Mouse (Mus musculus) monocyte, adult 59 days (primary cell): ENCODE data around the gene Lrch1. TPM values are rescaled to one million over a fixed set of nuclear protein-coding genes. Genes with fewer than 3 reads are reported as not detected.

Experiments
- total RNA-seq, 2 experiments: library from RNA; stranded (reverse); gene quantifications; one replicate each; pipeline ENCODE4 v1.2.4; 2023

The Lrch1 gene
- total RNA-seq, result 10 to 100 TPM; 65.1 to 76.6 TPM

DNA sequence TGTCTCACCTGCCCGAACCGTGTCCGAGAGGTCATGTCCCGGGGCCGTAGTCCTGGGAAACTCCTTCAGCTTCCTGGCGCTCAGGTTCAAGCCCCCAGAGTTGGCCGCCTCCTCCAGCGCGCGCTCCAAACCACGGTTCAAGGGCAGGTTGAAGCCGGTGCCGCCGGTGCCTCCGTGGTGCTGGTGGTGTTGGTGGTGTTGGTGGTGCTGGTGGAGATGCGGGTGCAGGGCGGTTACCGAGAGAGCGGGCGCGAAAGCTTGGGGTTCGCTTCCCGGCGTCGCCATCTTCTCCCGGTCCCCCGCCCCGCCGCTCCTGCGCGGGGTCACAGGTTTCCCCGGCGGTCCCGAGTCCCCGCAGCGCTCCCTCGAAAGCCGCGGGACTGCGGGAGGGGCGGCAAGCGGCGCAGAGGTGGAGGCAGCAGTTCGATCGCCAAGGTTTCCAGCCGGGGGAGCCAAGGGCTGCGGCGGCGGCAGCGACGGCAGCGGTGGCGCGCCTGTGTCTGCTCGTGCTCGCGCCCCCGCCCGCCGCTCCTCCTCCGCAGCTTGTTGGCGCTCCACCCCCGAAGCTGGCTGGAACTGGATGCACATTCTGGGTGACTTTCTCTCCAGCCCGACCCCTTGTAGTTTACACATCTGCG, at the start of gene Lrch1:
Gene Lrch1, minus strand, starts transcription at position 501 of the 638 bp plus-strand sequence.

DNA sequence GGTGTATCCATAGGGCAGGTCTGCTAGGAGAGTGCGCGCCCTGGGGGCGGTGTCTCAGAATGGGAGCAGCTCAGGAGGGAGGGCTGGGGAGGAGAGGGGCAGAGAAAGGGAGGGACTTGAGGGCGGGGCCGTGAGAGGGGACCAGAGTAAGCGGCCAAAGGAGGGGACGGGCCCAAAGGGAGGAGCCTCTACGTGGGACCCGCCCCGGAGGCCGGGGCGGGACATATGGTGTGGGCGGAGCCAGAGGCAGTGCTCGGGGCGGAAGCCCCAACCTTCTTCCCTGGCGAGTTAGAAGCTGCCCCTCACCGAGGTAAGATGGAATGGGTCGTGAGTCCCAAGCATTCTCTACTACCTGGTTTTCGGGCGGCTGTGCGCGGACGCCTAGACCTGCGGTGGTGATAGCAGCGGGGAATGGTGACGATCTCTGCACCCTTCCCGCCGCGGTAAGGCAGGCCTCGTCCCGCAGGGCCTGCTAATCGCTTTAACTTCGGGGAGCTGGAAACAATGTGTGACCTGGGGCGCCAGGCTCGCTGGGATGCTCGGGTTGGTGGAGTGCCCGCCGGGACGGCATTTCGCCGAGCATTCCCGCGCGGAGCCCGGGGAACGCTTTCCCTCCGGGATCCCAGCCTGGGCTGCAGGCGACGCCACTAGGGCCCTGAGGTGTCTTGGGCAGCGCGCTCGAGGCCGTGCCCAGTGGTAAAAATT, 215.4 kb downstream of the Lrch1 start, which contains the start of gene Esd:
Gene Esd, plus strand, starts transcription at position 219 of the 705 bp plus-strand sequence.

Other genes with a start within 250 kb of the Lrch1 start
- gene Esd, start 215.6 kb downstream of the Lrch1 start, total RNA-seq, result 100 to 1,000 TPM in 1 of 2 experiments, 10 to 100 TPM in 1; 98.3 to 130 TPM
- 10 to 100 TPM; 38.5 to 41.0 TPM for gene Rubcnl, start 68.2 kb upstream of the Lrch1 start, total RNA-seq
- gene Lrrc63, start 183.0 kb upstream of the Lrch1 start, total RNA-seq, result under 1 TPM; 0.49 to 0.63 TPM
- 100 to 1,000 TPM; 771 to 861 TPM for gene Lcp1, start 183.2 kb upstream of the Lrch1 start, total RNA-seq